Mouse (Mus musculus) heart, adult 2 months (tissue): ENCODE measurements around the gene Sun1.

Source experiments
- EP300 ChIP-seq: fragments of 200-500 bp; IDR thresholded peaks from 2 replicates; pipeline ENCODE4 v1.6.1; 2011; ENCODE audit warnings: low read depth, low read length, control low read depth; ENCODE audit not compliant: insufficient read depth
- POLR2A ChIP-seq: fragments of 200-500 bp; IDR thresholded peaks from 2 replicates; pipeline ENCODE4 v1.6.1; 2011; ENCODE audit warnings: mild to moderate bottlenecking, low read depth, low read length, control low read depth; ENCODE audit not compliant: insufficient read depth

GRCm38 (mm10) chr5:139252910-139253245 lies 52.4 kb downstream of the Sun1 start:
- TF ChIP-seq EP300 (no peak), POLR2A (no peak)
